Mouse (Mus musculus) megakaryocyte, embryonic 14.5 days (primary cell): ENCODE data around the gene Rsl1d1.

Experiments
- FLI1 ChIP-seq: IDR thresholded peaks from 2 replicates; pipeline ENCODE4 v1.6.1; 2012; ENCODE audit warnings: low read length, inconsistent platforms, mixed read lengths
- GATA1 ChIP-seq: IDR thresholded peaks from 3 replicates; pipeline ENCODE4 v1.6.1; 2012; ENCODE audit warnings: mixed read lengths, low read length, inconsistent platforms, borderline replicate concordance

GRCm38 (mm10) chr16:11177404-11177803, 25.7 kb downstream of the Rsl1d1 start:
- TF ChIP-seq GATA1 (no peak), FLI1 (no peak)
